Mouse (Mus musculus): ENCODE data around the gene Shank1. TPM values are rescaled to one million over a fixed set of nuclear protein-coding genes. Genes with fewer than 3 reads are reported as not detected.

Shank1 gene
- total RNA-seq, 2 experiments from 2014 or later: 647 to 698 TPM

DNA sequence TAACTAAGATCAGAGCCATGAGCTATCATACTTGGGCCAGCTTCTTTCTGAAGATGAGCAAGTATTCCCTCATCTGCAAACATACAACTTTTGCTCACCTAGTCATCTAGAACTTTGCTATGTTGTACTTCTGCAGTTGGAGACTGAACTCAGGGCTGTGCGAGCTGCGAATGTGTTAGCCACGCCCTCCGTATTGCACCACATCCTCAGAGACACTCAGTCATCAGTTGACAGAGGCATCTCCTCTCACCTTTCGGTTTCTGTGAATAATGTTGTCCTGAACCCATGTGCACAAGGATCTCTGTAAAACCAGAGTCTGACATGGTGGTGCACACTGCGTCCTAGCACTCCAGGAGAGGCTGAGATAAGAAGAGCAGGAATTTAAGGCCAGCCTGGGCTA is 91.6 kb downstream of the Shank1 start:
- H3K4me3 ChIP-seq: no peak overlapping the region
- TF ChIP-seq CTCF (conservative IDR thresholded peaks at IDR 0.05): no peak

DNA sequence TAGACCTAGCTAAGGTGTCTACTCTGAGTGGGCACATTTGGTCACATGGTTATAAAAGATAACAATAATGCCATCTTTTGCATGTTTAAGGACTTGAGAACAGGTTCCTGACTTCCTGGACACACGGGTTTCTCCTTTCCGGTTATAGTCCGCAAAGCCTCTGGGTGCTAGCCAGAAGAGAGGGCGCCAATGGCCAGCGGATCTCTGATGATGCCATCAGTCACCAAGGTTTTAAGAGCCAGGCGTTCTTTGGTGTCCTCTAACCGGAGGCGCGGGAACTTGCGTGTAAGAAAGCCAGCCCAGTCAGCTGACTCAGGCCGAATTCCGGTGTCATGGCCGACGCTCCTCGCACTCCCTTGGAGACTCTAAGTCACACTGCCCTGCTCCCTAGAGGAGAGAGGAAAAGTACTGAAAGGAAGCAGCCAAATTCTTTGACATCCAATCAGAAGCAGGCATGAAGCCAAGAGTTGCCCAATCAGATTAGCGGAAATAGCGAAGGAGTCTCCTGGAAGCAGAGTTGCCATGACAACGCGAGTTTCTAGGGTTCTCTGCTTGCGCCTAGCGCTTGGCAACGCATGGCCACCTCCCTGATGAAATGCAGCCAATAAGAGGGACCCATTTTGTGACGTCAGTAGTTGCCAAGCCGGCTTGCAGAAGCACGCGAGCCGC is 95.4 kb downstream of the Shank1 start:
- no peak for TF ChIP-seq CTCF (conservative IDR thresholded peaks at IDR 0.05)
- Histone ChIP-seq H3K4me3 (peak overlapping the region; percentile 53), H3K27ac (peak overlapping the region; percentile 98)
- peak; percentile 94 to 99 for DNase-seq (ENCODE audit: low spot score in 2 of 2)

More for the DNA sequence above, 91.6 kb downstream of the Shank1 start:
- DNase-seq (ENCODE audit: low spot score in 2 of 2): no peak
- no peak overlapping the region for H3K27ac ChIP-seq

DNA sequence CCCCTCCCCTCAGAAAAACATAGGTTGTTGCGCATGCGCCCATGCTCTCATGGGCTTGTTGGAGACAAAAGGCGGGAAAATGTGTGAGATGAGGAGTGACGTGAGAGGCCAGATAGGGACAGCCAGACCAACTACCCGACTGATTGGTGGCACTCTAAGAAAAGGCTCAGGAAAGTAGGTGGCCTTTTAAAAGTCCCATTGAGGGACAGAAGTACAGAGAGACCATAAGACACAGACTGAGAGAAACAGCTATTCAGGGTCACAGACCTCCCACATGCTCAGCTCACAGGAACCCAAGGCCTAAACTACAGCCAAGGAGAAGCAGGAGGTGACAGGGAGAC is 95.9 kb downstream of the Shank1 start:
- Histone ChIP-seq H3K27ac (0 out of 2 replicates have a peak overlapping the region, but pooled peaks have one; percentile 43), H3K4me3 (no peak overlapping the region)
- no peak for DNase-seq (ENCODE audit: low spot score in 2 of 2)
- no peak for TF ChIP-seq CTCF (conservative IDR thresholded peaks at IDR 0.05)

Other genes starting within 250 kb of the Shank1 start
- gene Klk1b21, start 207.9 kb upstream of the Shank1 start, total RNA-seq (2021): not detected
- not detected for gene Klk1b22, start 197.6 kb upstream of the Shank1 start, total RNA-seq (2021)
- gene Klk1b16, start 173.5 kb upstream of the Shank1 start, total RNA-seq (2021): not detected
- not detected for gene Klk1b24, start 122.0 kb upstream of the Shank1 start, total RNA-seq (2021)
- gene Klk1b3, start 112.1 kb upstream of the Shank1 start, total RNA-seq (2021): not detected
- gene Klk1b4, start 102.8 kb upstream of the Shank1 start, total RNA-seq (2021): not detected
- not detected for gene Klk1b5, start 94.3 kb upstream of the Shank1 start, total RNA-seq (2021)
- not detected for gene Klk1, start 84.9 kb upstream of the Shank1 start, total RNA-seq (2021)
- gene Gm36864, start 74.1 kb upstream of the Shank1 start, total RNA-seq (2021): not detected
- gene 1700028J19Rik, start 63.6 kb upstream of the Shank1 start, total RNA-seq (2021): under 1 TPM; 0.79 to 0.92 TPM
- gene 2410002F23Rik, start 63.5 kb upstream of the Shank1 start, total RNA-seq (2021): 10 to 100 TPM; 87.8 to 90.3 TPM
- gene Acp4, start 52.9 kb upstream of the Shank1 start, total RNA-seq (2021): not detected
- not detected for gene Gm15517, start 48.8 kb upstream of the Shank1 start, total RNA-seq (2021)
- gene Clec11a, start 3.4 kb upstream of the Shank1 start, total RNA-seq (2021): 1 to 10 TPM; 3.0 to 3.5 TPM
- 10 to 100 TPM; 89.4 to 95.9 TPM for gene Syt3, start 73.8 kb downstream of the Shank1 start, total RNA-seq (2021)
- 1 to 10 TPM; 3.0 to 3.3 TPM for gene 1700008O03Rik, start 75.6 kb downstream of the Shank1 start, total RNA-seq (2021)
- 100 to 1,000 TPM; 318 to 334 TPM for gene Lrrc4b, start 118.8 kb downstream of the Shank1 start, total RNA-seq (2021)
- 10 to 100 TPM; 12.2 to 18.1 TPM for gene Aspdh, start 155.1 kb downstream of the Shank1 start, total RNA-seq (2021)
- gene Josd2, start 157.7 kb downstream of the Shank1 start, total RNA-seq (2021): 10 to 100 TPM; 91.3 to 92.0 TPM
- 100 to 1,000 TPM; 210 to 220 TPM for gene Emc10, start 186.3 kb downstream of the Shank1 start, total RNA-seq (2021)
- 10 to 100 TPM; 19.3 to 23.4 TPM for gene Fam71e1, start 186.3 kb downstream of the Shank1 start, total RNA-seq (2021)
- gene Mybpc2, start 214.4 kb downstream of the Shank1 start, total RNA-seq (2021): not detected
- gene Spib, start 221.8 kb downstream of the Shank1 start, total RNA-seq (2021): under 1 TPM; 0.12 to 0.13 TPM
- gene Pold1, start 238.6 kb downstream of the Shank1 start, total RNA-seq (2021): 10 to 100 TPM in 1 of 2 experiments, 1 to 10 TPM in 1; 9.0 to 10.5 TPM
- gene Nr1h2, start 243.7 kb downstream of the Shank1 start, total RNA-seq (2021): 10 to 100 TPM; 58.2 to 66.7 TPM

All from layer of hippocampus, adult 2 months (tissue).